Mouse (Mus musculus) hindbrain, postnatal 0 days (tissue): ENCODE results near the gene Cxcl5. TPM values are rescaled to one million over a fixed set of nuclear protein-coding genes. Genes with fewer than 3 reads are reported as not detected.

ENCODE experiments used
- ATAC-seq: fragments of 200-750 bp; cut with Nextera tagmentation; 2 replicates; pipeline ENCODE4 v1.8.0; 2017; ENCODE audit warnings: mild to moderate bottlenecking, moderate TSS enrichment, moderate library complexity
- DNase-seq: peaks from one replicate; pipeline ENCODE4 v3.0.0-alpha.2; 2015; ENCODE audit warnings: low spot score
- H3K27ac ChIP-seq: fragments of 300-500 bp; sonication (generic); 2 replicates; pipeline ENCODE4 v1.5.1; 2014; ENCODE audit warnings: mild to moderate bottlenecking
- H3K27me3 ChIP-seq: fragments of 300-500 bp; sonication (generic); 2 replicates; pipeline ENCODE4 v1.6.1; 2014; ENCODE audit warnings: low read length, mixed read lengths; ENCODE audit not compliant: insufficient read depth
- H3K36me3 ChIP-seq: fragments of 300-500 bp; sonication (generic); 2 replicates; pipeline ENCODE4 v1.6.1; 2014; ENCODE audit warnings: low read length, mixed read lengths; ENCODE audit not compliant: insufficient read depth
- H3K4me1 ChIP-seq: fragments of 300-500 bp; sonication (generic); 2 replicates; pipeline ENCODE4 v1.6.1; 2014; ENCODE audit warnings: antibody characterized with exemption, low read length, mixed read lengths; ENCODE audit not compliant: insufficient read depth
- H3K4me2 ChIP-seq: fragments of 300-500 bp; sonication (generic); 2 replicates; pipeline ENCODE4 v1.6.1; 2014; ENCODE audit warnings: low read depth, mild to moderate bottlenecking, low read length, moderate library complexity, mixed read lengths
- H3K4me3 ChIP-seq: fragments of 300-500 bp; sonication (generic); 2 replicates; pipeline ENCODE4 v1.5.1; 2014; ENCODE audit warnings: low read length
- H3K9ac ChIP-seq: fragments of 300-500 bp; sonication (generic); replicated peaks from 2 replicates; pipeline ENCODE4 v1.6.1; 2014; ENCODE audit warnings: mild to moderate bottlenecking, low read length, moderate library complexity, mixed read lengths
- H3K9me3 ChIP-seq: fragments of 300-500 bp; sonication (generic); 2 replicates; pipeline ENCODE4 v1.6.1; 2016; ENCODE audit warnings: low read length, mixed read lengths
- CTCF ChIP-seq: IDR thresholded peaks from 2 replicates; pipeline ENCODE4 v1.5.1; 2016; ENCODE audit warnings: antibody characterized with exemption, control low read depth, low read depth
- WGBS: fragments of 180-500 bp; shearing (Covaris S2); extraction: QIAGEN DNeasy Blood & Tissue Kit; methylation state at CpG from one replicate; pipeline ENCODE4 v1.1.7; 2014; 5-methylcytosine and 5-hydroxymethylcytosine counted together
- polyA plus RNA-seq: library from polyadenylated mRNA; unstranded; fragments of >200 nt; fragmentation: Nextera tagmentation; extraction: Ambion mirVana; gene quantifications from 2 replicates; pipeline ENCODE4 v1.2.1, GENCODE M21; 2015
- total RNA-seq: library from RNA; depleted of rRNA; stranded (reverse); fragments of >200 nt; gene quantifications from 2 replicates; pipeline ENCODE4 v1.2.3, GENCODE M21; 2014

Gene Cxcl5
- total and polyA plus RNA-seq, 2 experiments from 2014 or later = 0.28 TPM; not detected in 1

DNA sequence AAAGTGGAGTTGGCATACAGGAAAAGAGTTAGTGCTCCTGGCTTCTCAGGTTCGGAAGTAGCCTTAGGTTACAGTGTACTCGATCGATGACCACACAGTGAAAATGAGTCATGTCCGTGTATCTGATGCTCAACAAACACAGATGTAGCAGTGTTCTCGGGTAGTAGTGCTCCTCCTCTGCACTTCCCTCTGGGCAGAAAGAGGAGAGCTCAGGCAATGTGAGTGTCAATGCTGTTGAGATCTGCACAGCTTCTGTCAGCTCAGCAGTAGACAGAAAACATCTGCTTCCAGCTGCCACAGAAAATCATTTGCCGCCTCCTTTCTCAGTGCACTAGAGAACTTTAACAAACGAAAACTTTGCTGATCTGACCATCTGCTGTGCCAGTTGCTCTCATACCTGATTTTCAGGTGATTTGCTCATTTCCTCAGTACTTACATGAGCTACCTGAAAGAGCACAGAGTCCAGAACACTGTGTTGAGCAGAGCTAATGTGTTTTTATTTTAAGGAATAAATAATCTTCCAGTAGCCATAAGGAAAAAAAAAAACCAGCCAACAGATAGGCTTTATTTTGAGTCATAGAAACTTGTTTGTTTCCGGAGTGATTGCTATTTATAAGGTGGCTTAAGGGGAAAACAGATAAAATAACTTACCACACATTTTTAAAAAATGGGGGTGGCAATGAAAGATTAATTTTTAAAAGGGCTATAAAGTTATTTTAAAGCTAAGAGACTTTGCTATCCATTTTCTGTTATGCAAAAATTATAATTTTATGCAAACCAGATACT lies 6.9 kb downstream of the Cxcl5 start:
- no peak for DNase-seq

DNA sequence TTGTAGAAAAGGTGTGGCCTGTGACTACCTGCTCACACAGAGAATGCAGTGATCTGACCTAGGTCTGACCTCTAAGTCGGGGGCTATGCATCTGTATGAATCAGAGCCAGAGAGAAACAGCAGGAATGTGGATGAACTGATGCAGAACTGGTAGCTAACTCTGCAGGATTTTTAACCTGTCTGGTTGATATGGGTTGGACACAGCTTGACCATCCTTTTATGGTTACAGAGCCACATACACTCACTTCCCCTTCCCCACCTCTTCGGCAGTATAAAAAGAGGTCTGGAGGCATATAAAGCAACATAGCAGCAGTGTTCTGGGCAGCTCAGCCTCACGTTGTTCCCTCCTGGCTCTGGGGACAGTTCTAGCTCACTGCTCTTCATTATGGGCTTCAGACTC lies 9.1 kb downstream of the Cxcl5 start, which contains the start of gene Ppbp:
TSS of gene Ppbp (plus strand) at position 301 of the 400 bp plus-strand sequence.
- Histone ChIP-seq H3K4me3 (no peak within 1 kb of the TSS), H3K9ac (no peak within 1 kb of the TSS), H3K4me1 (no peaks in the 10 kb centered on the region), H3K27ac (no peak within 1 kb of the TSS), H3K36me3 (no peaks in the 10 kb centered on the region), H3K9me3 (no peaks in the 10 kb centered on the region), H3K27me3 (no peaks in the 10 kb centered on the region), H3K4me2 (no peak within 1 kb of the TSS)
- DNase-seq (no peak), ATAC-seq (no peak)
- WGBS = 56% methylated on average over 3 of the region's 3 CpGs
- TF ChIP-seq CTCF = no peak

More for the DNA sequence above, 6.9 kb downstream of the Cxcl5 start:
- H3K9me3 ChIP-seq = no peaks in the 10 kb centered on the region
- no peaks in the 10 kb centered on the region for H3K36me3 ChIP-seq
- no peak for TF ChIP-seq CTCF
- no peaks in the 10 kb centered on the region for H3K4me1 ChIP-seq
- 76% methylated on average over 8 of the region's 8 CpGs for WGBS
- H3K4me2 ChIP-seq = no peak overlapping the region
- no peaks in the 10 kb centered on the region for H3K27me3 ChIP-seq
- H3K27ac ChIP-seq = no peak overlapping the region
- no peak overlapping the region for H3K9ac ChIP-seq
- no peak for ATAC-seq
- H3K4me3 ChIP-seq = no peak overlapping the region

DNA sequence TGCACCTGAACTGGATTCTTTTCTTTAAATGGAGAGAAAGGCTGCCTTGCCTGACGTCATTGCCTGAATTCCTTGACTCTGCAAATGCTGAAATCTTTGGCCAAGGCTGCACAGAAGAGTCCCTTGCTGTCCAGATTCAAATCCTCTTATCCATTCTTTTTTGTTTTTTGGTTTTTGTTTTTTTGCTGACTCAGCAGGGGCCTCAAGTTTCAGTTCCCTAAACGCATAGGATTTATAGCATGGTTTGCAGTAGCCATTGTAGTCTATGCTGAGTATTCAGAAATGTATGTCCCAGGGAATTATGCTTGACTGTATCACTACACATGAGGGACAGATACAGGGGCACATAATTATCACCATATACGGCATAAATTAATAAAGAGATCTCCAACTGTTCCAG lies 12.2 kb downstream of the Cxcl5 start:
- no peak for ATAC-seq
- no peak overlapping the region for H3K9ac ChIP-seq
- H3K4me1 ChIP-seq = no peaks in the 10 kb centered on the region
- H3K4me2 ChIP-seq = no peak overlapping the region
- 77% methylated on average over 3 of the region's 3 CpGs for WGBS
- no peak for TF ChIP-seq CTCF
- no peak for DNase-seq
- H3K36me3 ChIP-seq = no peaks in the 10 kb centered on the region
- no peaks in the 10 kb centered on the region for H3K27me3 ChIP-seq
- no peak overlapping the region for H3K4me3 ChIP-seq
- H3K27ac ChIP-seq = no peak overlapping the region
- H3K9me3 ChIP-seq = no peaks in the 10 kb centered on the region

DNA sequence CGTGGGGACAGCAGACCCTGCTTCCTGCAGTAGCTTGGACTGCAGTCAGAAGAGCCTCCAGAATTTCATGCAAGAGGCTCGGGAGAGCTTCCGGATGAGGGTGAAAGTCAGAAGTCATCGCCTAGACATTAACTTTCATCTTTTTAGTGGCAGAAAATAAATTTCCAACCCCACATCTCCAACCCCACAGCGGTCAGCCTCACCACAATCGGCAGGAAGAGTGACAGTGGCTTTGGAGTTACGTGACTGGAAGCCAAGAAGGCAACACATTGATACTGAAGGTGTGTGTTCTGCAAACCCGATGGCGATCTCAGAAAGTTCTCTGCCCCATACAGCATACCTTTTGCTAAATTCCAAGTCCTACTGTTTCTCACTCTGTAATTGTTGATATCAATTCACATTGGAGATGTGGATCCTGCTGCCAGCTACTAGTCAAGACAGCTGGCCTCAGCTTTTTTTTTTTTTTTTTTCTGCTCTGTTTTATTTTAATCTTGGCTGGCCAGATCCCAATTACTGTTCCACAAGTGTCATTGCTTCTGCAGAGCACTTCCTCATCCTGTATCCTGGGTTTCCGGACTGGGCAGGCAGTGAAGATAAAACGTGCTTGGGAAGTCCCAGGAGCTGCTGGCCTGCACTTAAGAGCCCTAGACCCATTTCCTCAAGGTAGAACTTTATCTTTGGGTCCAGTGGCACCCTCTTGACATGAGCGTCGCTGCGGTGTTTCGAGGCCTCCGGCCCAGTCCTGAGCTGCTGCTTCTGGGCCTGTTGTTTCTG lies 12.9 kb downstream of the Cxcl5 start, which contains the start of gene Pf4:
TSS of gene Pf4 (plus strand) at position 556 of the 774 bp plus-strand sequence.
- no peak for TF ChIP-seq CTCF
- ATAC-seq = no peak

DNA sequence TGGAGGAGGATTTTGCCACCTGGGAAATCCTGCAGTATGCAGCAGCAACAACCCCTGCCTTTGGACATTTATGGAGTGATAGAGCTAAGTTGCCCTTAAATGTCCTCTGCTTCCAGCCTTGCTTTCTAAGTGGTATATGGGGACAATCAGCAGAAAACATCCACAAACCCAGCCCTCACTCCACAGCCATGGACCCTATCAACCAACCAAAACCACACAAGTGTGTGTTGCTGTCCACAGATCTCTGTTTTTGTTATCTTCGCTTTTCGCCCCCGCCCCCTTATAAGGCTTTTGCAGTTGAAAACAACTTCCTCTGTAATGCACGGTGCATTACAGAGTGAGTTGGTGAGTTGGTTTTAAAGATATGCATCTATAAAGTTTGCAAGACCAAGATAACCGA lies 16.4 kb downstream of the Cxcl5 start:
- no peak overlapping the region for H3K9ac ChIP-seq
- no peak overlapping the region for H3K27ac ChIP-seq
- no peaks in the 10 kb centered on the region for H3K4me1 ChIP-seq
- ATAC-seq = no peak
- no peaks in the 10 kb centered on the region for H3K27me3 ChIP-seq
- WGBS = 90% methylated on average over 5 of the region's 5 CpGs
- H3K4me2 ChIP-seq = no peak overlapping the region
- no peaks in the 10 kb centered on the region for H3K9me3 ChIP-seq
- H3K36me3 ChIP-seq = no peaks in the 10 kb centered on the region
- DNase-seq = no peak
- no peak for TF ChIP-seq CTCF
- H3K4me3 ChIP-seq = no peak overlapping the region

More for the DNA sequence above, 12.9 kb downstream of the Cxcl5 start, which contains the start of gene Pf4:
- WGBS = 89% methylated on average over 16 of the region's 16 CpGs
- Histone ChIP-seq H3K4me3 (no peak within 1 kb of the TSS), H3K9ac (no peak within 1 kb of the TSS), H3K27ac (no peak within 1 kb of the TSS), H3K4me2 (no peak within 1 kb of the TSS), H3K36me3 (no peaks in the 10 kb centered on the region), H3K27me3 (no peaks in the 10 kb centered on the region), H3K4me1 (no peaks in the 10 kb centered on the region), H3K9me3 (no peaks in the 10 kb centered on the region)
- DNase-seq = no peak

DNA sequence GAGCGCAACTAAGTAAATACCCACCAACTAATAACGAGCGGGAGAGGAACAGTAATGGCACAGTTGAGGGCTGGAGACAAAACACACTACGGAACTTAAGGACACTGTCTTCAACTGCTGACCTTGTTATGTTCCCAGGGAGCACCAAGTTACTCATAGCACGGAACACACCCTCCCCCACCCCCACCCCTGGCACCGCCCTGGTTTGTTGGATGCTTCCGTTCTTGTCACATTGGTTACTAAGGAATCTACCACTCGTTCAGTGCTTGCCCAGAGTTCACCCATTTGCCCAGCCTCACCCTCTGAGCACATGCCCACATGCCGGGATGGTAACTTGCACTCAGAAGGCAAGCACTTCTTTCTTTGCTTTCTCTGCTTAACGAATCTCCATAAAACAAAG lies 18.5 kb downstream of the Cxcl5 start:
- Histone ChIP-seq H3K4me3 (no peak overlapping the region), H3K9me3 (no peaks in the 10 kb centered on the region), H3K27ac (no peak overlapping the region), H3K4me2 (no peak overlapping the region), H3K9ac (no peak overlapping the region), H3K27me3 (no peaks in the 10 kb centered on the region), H3K4me1 (no peaks in the 10 kb centered on the region), H3K36me3 (no peaks in the 10 kb centered on the region)
- WGBS = 84% methylated on average over 10 of the region's 10 CpGs
- ATAC-seq (no peak), DNase-seq (no peak)
- no peak for TF ChIP-seq CTCF

DNA sequence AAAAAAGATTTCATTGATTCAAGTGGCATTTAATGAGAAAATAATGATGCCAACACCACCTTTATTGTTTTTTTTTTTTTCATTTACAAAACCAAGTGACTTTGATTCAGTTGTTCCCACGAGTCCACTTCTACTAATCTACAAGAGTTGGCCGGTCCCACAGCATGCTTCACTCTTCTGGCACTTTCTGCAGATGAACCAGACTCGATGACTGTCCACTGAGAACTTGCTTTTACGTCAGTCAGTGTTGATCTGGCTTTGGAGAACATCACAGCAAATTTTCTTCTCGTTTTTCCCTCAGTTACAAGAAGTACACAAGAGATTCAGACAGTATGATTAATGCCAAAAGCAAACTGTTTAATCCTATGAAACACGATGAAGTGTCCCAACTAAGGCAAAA lies 19.7 kb downstream of the Cxcl5 start:
- H3K4me2 ChIP-seq = no peak overlapping the region
- H3K27me3 ChIP-seq = no peaks in the 10 kb centered on the region
- H3K4me3 ChIP-seq = no peak overlapping the region
- H3K27ac ChIP-seq = no peak overlapping the region
- no peak overlapping the region for H3K9ac ChIP-seq
- 80% methylated on average over 6 of the region's 6 CpGs for WGBS
- no peak for ATAC-seq
- H3K4me1 ChIP-seq = no peaks in the 10 kb centered on the region
- TF ChIP-seq CTCF = no peak
- H3K36me3 ChIP-seq = no peaks in the 10 kb centered on the region
- H3K9me3 ChIP-seq = no peaks in the 10 kb centered on the region
- no peak for DNase-seq
